Mouse (Mus musculus): ENCODE measurements around the gene Brd1. TPM values are rescaled to one million over a fixed set of nuclear protein-coding genes. Genes with fewer than 3 reads are reported as not detected.
"Not testable (repeated sequence)": the region's sequence is repeated elsewhere in the genome, so short reads cannot be mapped to it uniquely, and the experiment has no call there.

Gene Brd1
- total RNA-seq, 2 experiments from 2014 or later, result 32.7 to 36.2 TPM

GRCm38 (mm10) chr15:88733041-88733751, 837 bp downstream of the Brd1 start:
- peak; percentile 24; the same call in 1 of the 2 replicates for ATAC-seq (replicated peaks; ENCODE audit: low FRiP score, low TSS enrichment, poor library complexity, severe bottlenecking)

GRCm38 (mm10) chr15:88732405-88733020, 1.5 kb downstream of the Brd1 start:
- ATAC-seq (replicated peaks; ENCODE audit: low FRiP score, low TSS enrichment, poor library complexity, severe bottlenecking), result 0 out of 2 replicates have a peak, but pooled peaks have one; percentile 17

GRCm38 (mm10) chr15:88730717-88731116, 3.3 kb downstream of the Brd1 start:
- ATAC-seq (replicated peaks; ENCODE audit: low FRiP score, low TSS enrichment, poor library complexity, severe bottlenecking), result no peak

- no peak for ATAC-seq (replicated peaks; ENCODE audit: low FRiP score, low TSS enrichment, poor library complexity, severe bottlenecking)
Measured at GRCm38 (mm10) chr15:88727204-88727603, 6.8 kb downstream of the Brd1 start.

- no peak for ATAC-seq (replicated peaks; ENCODE audit: low FRiP score, low TSS enrichment, poor library complexity, severe bottlenecking)
Measured at GRCm38 (mm10) chr15:88725036-88725435, 9.0 kb downstream of the Brd1 start.

GRCm38 (mm10) chr15:88724311-88724710, 9.7 kb downstream of the Brd1 start:
- no peak for ATAC-seq (replicated peaks; ENCODE audit: low FRiP score, low TSS enrichment, poor library complexity, severe bottlenecking)

- no peak for ATAC-seq (replicated peaks; ENCODE audit: low FRiP score, low TSS enrichment, poor library complexity, severe bottlenecking)
Measured at GRCm38 (mm10) chr15:88723205-88723604, 10.8 kb downstream of the Brd1 start.

- no peak for ATAC-seq (replicated peaks; ENCODE audit: low FRiP score, low TSS enrichment, poor library complexity, severe bottlenecking)
Measured at GRCm38 (mm10) chr15:88717239-88717638, 16.8 kb downstream of the Brd1 start.

GRCm38 (mm10) chr15:88716350-88716749, 17.7 kb downstream of the Brd1 start:
- 0 out of 2 replicates have a peak, but pooled peaks have one; percentile 46 for ATAC-seq (replicated peaks; ENCODE audit: low FRiP score, low TSS enrichment, poor library complexity, severe bottlenecking)

- no peak for ATAC-seq (replicated peaks; ENCODE audit: low FRiP score, low TSS enrichment, poor library complexity, severe bottlenecking)
Measured at GRCm38 (mm10) chr15:88714021-88714589, 19.9 kb downstream of the Brd1 start.

GRCm38 (mm10) chr15:88712501-88712900, 21.5 kb downstream of the Brd1 start:
- ATAC-seq (replicated peaks; ENCODE audit: low FRiP score, low TSS enrichment, poor library complexity, severe bottlenecking), result no peak

- no peak for ATAC-seq (replicated peaks; ENCODE audit: low FRiP score, low TSS enrichment, poor library complexity, severe bottlenecking)
Measured at GRCm38 (mm10) chr15:88709878-88710277, 24.2 kb downstream of the Brd1 start.

GRCm38 (mm10) chr15:88708657-88709511, 25.1 kb downstream of the Brd1 start:
- ATAC-seq (replicated peaks; ENCODE audit: low FRiP score, low TSS enrichment, poor library complexity, severe bottlenecking), result no peak

- no peak for ATAC-seq (replicated peaks; ENCODE audit: low FRiP score, low TSS enrichment, poor library complexity, severe bottlenecking)
Measured at GRCm38 (mm10) chr15:88708204-88708603, 25.8 kb downstream of the Brd1 start.

- ATAC-seq (replicated peaks; ENCODE audit: low FRiP score, low TSS enrichment, poor library complexity, severe bottlenecking), result not testable (repeated sequence)
Measured at GRCm38 (mm10) chr15:88706987-88707386, 27.0 kb downstream of the Brd1 start.

GRCm38 (mm10) chr15:88706320-88706719, 27.7 kb downstream of the Brd1 start:
- ATAC-seq (replicated peaks; ENCODE audit: low FRiP score, low TSS enrichment, poor library complexity, severe bottlenecking), result no peak

GRCm38 (mm10) chr15:88704284-88704683, 29.7 kb downstream of the Brd1 start:
- ATAC-seq (replicated peaks; ENCODE audit: low FRiP score, low TSS enrichment, poor library complexity, severe bottlenecking), result no peak

- no peak for ATAC-seq (replicated peaks; ENCODE audit: low FRiP score, low TSS enrichment, poor library complexity, severe bottlenecking)
Measured at GRCm38 (mm10) chr15:88702501-88702900, 31.5 kb downstream of the Brd1 start.

GRCm38 (mm10) chr15:88700759-88701158, 33.3 kb downstream of the Brd1 start:
- no peak for ATAC-seq (replicated peaks; ENCODE audit: low FRiP score, low TSS enrichment, poor library complexity, severe bottlenecking)

GRCm38 (mm10) chr15:88699508-88699907, 34.5 kb downstream of the Brd1 start:
- ATAC-seq (replicated peaks; ENCODE audit: low FRiP score, low TSS enrichment, poor library complexity, severe bottlenecking), result no peak
